Mouse (Mus musculus): ENCODE results near the gene Plbd2.
A peak's percentile ranks its signal among the peaks of the same experiment; 100 is the strongest.
"Not testable (repeated sequence)": the region's sequence is repeated elsewhere in the genome, so short reads cannot be mapped to it uniquely, and the experiment has no call there.

The Plbd2 gene

DNA sequence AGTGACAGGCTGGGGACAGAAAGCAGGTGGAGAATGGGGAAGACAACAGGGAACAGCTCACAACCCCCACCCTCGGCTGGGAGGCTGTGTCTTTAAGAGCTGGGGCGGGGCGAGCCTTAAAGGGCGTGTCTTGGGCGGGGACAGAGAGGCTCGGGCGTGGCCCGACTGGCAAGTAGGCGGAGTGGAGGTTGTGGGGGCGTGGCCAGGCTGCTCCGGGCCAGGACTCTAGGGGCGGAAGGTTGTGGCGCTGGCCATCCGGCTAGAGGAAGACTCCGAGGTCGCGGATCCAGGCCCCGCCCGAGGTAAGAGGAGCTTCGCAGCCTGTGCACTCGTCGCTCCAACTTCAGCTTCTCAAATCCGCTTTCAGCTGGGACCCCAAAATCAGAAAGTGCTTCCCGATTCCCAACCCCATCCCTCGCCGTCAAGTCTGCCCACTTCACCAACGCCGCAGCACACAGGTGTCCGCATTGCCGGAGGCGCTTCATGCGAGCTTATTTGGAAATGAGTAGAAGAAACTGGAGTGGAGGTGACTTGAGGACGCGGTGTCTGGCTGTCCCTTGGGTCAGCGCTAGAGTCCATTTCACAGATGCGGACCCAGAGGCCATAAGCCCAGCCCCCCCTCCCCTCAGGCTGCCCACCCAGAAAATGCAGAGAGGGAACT lies 7.7 kb upstream of the Plbd2 start, which contains the start of gene Slc8b1:
Gene Slc8b1 (plus strand): TSS at position 187 of the 661 bp plus-strand sequence.
- peak; percentile 94 to 95 for DNase-seq

DNA sequence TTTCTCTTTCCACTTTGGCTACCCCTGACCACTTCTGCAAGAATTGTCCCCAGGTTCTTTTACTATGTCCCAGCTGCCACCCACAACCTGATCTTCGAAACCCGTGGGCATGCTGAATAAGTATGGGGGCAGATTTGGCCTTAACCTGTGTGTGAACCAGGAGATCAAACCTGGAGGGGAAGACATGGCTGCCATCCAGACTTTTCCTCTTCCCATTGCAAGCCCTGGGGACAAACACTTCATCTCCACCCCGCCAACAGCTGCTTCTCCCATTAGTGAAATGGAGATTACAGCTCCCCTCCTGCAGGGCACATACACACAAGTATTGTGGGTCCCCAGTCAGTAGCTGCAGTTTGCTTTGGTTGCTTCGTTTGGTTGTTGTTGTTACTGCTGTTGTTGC lies 3.9 kb upstream of the Plbd2 start:
- no peak for DNase-seq

DNA sequence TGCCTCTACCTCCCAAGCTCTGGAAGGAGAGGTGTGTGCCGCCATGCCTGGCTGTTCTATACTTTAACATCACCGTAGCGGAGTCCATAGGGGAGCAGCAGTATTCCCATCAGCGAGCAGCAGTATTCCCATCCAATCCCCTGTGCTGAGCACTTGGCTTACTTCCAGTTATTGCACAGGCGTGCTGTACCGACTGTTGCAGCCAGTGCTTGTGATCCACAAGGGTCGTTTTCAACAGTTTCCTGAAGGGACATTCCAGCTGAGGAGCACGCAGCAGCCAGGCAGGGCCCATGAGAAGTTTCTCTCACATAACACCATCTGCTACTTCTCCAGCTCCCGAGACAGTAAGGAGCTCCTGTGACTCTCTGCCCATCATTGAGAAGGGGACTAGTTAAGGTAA lies 3.1 kb upstream of the Plbd2 start:
- no peak for DNase-seq

DNA sequence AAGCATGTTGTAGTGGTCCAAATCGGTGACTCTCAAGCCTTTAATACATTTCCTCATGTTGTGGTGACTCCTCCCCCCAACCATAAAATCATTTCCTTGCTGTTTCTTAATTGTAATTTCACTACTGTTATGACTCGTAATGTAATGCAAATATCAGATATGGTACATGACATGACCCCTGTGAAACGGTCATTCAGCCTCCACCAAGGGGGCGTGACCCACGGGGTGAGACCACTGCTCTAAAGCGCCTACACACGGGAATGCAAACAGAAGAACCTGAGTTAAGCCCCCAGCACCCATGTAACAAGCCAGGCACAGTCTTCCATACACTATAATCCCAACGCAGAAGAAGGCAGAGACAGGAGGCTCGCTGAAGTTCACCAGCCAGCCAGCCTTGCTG lies 2.4 kb upstream of the Plbd2 start:
- DNase-seq: no peak

DNA sequence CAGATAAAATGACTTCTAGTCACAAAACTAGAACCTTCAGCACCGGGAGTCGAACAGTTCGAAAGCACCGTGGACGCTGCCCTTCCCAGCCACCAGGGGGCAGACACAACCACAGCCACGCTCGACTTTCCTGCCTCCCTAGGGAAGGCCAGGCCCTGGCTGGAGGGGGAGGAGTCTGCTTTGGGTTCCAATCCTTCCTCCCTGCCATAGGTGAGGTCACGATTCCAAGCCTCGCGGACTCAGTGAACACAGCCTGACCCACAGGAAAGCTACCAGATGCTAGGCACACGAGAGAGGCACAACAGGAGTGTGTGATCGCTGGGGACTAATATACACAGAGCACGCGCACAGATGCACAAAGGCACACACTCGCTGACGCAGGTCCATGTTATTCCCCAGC lies 1.9 kb upstream of the Plbd2 start:
- DNase-seq: peak; percentile 86 to 89

DNA sequence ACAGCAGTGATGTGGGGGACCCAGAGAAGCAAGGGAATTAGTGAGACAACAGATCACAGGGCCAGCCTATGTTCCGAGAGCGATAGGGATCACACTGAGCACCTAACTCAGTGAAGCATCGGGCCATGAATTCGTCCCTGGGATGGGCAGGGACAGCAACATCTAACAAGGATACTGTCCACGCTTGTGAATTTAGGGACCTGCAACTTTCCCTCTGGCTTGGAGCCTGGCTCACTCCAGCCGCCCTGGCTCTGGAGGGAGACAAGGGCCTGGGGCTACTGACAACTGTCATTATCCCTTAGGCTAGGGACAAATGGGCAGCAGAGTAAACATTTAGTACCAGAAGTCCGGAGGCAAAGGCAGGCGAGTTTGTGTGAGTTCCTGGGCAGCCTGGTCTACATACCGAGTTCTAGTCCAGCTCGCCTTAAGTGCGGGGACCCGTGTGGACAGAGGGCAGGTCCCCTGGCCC lies 716 bp downstream of the Plbd2 start:
- no peak for DNase-seq

DNA sequence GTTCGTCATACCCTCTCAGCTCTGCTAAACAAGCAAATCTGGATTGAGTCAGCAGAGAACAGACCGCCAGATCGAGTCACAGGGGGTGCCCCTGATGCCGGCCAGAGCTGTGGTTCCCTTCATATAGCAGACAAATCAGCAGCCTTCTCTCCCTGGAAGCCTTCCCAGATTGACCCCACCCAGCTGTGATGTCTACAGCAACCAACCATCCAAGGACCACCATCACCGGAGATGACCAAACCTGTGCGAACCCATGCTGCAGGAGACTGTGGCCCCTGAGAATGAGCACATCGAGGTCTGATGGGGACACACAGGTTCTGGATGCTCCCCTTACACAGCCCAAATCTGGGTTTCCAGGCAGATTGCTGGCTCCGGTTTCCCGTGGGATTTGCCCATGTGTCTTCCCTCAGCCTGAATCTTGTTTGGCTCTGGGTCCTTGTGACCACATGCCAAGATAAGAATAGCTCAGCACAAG lies 1.2 kb downstream of the Plbd2 start:
- no peak for DNase-seq

DNA sequence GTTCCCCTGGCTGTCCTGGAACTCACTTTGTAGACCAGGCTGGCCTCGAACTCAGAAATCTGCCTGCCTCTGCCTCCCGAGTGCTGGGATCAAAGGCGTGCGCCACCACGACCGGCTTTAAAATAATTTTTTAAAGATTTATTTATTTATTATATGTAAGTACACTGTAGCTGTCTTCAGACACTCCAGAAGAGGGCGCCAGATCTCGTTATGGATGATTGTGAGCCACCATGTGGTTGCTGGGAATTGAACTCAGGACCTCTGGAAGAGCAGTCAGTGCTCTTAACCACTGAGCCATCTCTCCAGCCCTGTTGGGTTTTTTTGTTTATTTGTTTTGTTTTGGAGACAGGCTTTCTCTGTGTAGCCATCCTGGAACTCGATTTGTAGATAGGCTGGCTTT lies 2.8 kb downstream of the Plbd2 start:
- not testable (repeated sequence) for DNase-seq

DNA sequence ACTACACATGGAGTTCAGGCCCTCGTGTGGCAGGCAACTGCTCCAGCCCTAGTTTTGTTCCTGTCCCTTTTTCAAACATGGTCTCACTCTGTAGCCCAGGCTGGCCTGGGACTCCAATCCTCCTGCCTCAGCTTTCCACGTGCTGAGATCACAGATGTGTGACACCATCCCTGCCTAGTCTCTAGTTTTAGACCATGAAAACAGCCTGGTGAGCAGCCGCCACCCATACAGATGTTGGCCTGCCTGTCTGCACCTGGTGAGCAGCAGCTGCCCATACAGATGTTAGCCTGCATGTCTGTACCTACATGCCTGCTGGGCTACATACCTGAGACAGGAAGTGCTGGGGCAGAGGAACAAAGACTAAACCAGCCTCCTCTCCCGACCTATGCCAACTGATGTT lies 4.2 kb downstream of the Plbd2 start:
- no peak for DNase-seq

DNA sequence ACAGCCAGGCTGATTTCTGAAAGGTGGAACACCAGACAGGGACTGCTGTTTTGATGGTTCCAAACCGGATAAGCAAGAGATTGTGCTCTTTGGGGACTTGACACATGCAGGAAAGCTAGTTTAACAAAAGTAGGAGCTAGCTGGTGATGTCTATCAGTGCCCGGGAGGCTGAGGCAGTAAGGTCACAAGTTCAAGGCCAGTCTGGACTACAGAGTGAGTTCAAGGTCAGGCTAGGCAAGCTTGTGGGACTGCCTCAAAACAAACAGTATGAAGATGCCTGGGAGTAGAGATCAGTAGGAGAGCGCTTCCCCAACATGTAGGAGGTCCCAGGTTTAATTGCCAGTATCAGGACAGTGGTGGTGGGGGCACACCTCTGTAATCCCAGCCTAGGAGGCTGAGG lies 6.4 kb downstream of the Plbd2 start:
- no peak for DNase-seq

DNA sequence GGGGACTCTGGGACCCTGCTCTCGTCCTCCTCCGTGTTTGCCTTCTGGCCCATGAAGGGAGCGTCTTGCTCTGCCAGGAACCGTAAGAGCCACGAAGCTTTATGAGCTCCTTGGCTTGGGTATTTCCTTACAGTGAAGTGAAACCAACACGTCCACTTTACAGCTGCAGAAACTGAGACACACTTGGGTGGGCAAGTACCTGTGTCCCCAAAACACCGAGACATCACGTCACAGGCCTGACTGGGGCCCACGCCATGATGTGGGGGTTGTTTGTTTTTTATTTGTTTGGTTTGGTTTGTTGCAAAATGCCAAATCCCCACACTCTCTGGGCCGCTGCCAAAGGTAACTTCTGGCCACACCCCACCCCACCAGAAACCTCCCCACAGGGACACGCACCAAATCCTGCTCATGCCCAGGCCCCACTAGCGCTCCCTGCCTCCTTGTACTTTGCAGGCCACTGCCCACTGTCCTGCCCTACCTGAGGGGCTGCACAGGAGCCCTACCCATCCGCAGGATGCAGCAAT lies 7.7 kb downstream of the Plbd2 start:
- no peak for DNase-seq

DNA sequence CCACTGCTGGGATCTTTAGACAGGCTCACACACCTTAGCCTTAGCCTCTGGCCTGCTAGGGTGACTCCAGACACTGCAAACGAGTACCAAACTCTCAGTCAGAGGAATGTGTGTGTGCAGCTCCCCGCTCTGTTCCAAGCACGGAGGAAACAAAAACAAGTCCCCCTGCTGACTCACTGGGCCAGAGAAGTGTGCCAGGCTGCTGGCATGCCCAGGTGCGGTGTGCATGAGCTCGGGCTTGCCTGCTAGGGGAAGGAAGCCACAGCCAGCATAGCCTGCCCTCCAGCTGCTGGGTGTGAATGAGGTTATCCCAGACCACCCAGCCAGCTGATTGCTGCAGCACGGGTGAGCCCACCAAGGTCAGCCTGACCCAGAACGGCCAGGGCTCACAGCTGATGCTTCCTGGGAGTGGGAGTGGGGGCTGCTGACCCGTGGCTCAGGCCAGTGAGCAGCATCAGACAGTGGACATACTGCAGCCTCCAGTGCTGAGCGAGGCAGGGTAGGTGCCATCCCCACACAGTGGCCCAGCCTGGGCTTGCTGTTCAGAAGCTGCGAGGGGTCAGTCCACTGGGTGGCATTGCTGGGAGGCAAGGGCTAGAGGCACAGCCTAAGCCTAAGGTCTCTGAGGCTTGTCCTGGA lies 8.2 kb downstream of the Plbd2 start:
- DNase-seq: no peak

DNA sequence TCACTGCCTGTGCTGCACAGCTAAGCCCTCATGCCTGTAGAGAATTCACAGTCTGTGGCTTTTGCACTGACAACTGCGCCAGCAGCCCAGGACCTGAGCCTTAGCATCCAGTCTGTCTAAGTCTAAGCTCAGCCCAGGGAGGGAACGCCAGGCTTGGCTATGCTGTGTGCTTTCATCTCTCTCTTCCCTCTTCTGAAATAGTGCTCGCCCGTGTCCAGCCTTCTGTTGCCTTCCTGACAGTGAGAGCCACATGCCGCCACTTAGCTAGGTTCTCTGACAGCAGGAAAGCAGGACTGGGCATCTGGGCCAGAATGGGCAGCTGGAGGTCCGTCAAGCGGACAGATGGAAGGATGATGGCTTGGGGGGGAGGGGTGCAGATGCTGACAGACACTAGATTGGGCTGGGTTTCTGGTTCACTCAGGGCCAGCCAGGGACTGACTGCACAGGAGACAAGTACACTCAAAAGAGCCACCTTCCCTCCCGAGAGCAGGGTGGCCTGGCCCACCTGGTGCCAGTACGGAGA lies 9.5 kb downstream of the Plbd2 start:
- no peak for DNase-seq

DNA sequence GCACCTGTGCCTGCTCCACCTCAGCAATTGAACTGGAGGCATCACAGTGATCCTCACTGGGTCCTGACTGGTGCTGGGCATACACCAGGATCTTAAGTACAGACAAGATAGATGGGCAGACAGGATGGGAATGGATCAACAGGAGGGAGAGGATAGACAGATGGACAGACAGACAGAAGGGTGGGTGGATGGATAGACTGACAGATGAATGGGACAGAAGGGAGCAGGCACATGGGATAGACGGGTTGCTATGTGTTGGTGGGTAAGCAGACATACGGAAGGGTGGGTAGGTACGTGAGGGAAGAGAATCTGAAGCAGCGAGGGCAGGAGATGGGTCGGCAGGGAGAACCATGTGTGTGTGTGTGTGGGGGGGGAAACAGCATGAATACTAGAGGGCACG lies 10.0 kb downstream of the Plbd2 start:
- DNase-seq: no peak

DNA sequence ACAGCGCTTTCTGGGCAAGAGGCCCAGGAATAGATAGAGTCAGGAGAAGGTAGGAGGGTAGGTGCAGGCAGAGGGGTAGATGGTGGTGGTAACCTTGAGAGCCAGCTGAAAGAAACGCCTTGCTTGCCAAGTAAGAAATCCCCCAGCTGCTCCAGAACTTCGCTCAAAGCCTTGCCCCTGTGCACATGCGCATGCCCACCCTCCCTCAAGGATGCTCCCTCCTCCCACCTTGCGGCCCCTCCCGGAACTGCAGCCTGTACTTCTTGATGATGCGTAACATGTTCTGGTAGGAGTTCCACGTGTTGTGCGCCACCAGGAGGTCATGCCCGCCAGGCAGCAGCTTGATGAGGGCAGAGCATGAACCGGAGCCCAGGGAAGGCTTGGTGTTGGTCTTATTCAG lies 11.0 kb downstream of the Plbd2 start:
- DNase-seq: peak in 1 of 2 experiments; percentile 30

DNA sequence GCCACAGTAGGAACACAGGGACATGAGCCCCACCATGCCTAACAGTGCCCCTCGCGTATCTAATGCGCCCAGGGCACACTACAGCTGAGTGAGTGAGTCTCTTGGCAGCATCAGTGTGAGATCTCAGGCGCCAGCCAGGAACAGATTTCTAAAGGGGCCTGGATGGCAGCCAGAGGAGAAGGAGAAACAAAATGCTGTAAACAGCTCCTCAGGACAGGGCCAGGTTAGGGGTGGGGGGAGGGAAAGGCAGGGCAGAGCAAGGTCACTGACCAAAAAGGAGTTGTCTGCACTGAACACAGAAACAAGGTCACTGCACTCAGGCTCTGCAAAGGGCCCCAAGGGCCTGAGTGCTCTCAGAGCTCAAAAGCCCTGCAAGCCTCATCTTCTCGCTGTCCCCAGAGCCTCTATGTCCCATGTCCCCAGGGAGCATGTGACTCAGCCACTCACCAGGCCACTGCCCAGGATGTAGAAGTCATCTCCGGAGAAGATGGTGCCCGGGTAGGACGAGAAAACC lies 12.7 kb downstream of the Plbd2 start:
- DNase-seq: peak; percentile 67 to 68

DNA sequence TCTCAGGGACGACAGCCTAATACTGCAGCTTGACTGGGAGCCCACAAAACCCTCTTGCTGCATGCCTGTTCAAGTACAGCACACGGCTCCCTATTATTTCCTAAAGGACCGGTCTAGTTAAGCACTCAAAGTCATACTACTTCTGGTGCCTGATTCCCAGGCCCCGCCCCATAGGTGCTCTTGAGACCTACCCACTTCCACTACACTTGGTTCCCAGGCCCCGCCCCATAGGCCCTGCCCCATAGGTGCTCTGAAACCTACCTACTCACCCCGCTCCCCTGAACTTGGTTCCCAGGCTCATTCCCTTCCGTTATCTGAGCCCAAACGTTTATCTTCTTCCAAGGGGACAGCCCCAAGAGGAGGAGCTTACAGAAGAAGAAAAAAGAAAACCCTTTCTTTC lies 15.6 kb downstream of the Plbd2 start:
- DNase-seq: no peak

DNA sequence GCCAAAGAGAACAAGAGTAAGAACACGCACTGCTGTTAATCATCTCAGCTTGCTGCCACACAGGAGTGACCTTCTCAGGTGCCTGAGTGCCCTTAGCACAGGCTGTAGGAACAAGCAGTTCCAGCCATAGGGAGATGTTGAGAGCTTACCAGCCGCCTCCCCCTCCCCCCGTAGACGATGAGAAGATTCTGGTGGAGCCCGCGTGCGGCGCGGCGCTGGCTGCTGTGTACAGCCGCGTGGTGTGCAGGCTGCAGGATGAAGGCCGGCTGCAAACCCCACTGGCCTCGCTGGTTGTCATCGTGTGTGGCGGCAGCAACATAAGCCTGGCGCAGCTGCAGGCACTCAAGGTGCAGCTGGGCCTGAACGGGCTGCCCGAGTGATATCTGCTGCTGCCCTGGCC lies 20.0 kb downstream of the Plbd2 start:
- DNase-seq: no peak

DNA sequence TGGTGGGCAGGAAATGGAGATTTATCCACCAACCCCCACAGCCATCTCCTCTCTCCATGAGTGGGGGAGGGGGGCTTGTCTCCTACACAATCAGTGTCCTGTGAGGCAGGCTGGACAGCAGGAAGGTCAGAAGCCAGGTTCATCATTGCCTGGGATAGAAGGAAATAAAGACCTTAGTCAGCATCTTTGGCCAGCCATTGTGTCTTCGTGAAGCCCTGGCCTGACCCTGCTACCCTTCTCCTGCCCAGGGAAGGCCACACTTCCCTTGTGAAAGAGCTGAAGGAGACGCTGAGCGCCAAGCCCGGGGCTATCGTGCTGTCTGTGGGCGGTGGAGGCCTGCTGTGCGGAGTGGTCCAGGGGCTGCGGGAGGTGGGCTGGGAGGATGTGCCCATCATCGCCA lies 22.2 kb downstream of the Plbd2 start:
- no peak for DNase-seq

DNA sequence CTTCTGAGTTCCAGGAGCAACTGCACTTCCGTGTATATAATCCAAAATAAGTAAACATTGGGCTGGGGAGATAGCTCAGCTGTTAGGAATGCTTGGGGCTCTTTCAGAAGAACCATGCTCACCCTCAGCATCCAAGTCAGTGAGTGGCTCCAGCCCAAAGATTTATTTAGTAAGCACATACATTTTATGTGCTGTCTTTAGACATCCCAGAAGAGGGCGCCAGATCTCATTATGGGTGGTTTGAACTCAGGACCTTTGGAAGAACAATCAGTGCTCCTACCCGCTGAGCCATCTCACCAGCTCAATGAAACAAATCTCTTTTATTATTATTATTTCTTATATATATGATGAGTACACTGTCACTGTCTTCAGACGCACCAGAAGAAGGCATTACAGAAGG lies 23.9 kb downstream of the Plbd2 start:
- DNase-seq: no peak

DNA sequence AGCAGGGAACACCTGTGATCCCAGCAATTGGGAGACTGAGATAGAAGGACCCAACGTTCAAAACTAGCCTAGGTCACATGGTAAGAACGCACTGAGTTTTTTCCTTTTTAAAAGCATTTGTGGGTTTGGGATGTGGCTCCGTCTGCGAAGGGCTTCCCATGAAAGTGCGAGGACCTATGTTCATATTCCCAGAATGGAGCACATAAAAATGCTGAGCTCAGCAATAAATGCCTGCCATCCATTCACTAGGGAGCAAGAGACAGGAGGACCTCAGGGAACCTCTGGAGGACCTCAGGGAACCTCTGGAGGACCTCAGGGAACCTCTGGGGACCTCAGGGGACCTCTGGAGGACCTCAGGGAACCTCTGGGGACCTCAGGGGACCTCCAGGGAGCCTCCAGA lies 25.4 kb downstream of the Plbd2 start:
- no peak for DNase-seq

DNA sequence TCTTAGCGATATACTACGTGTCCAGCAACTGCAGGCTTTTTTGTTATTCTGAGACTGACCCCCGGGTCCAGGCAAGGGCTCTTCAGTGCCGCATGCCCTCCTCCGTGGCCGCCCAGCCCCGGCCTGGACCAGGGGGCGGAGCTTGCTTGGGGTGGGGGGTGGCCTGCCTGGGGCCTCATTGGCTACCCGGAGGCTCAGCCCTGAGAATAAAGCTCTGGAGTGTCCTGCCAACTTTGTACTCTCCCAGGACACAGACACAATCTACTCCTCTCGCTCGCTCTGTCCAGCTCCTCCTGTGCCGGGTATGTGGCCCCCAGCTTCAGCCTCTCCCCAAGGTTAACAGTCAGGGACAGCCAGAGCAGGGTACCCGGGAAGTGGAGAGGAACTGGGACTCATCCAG lies 27.1 kb downstream of the Plbd2 start, which contains the start of gene Sds:
Gene Sds (plus strand): TSS at position 231 of the 400 bp plus-strand sequence.
- no peak for DNase-seq

DNA sequence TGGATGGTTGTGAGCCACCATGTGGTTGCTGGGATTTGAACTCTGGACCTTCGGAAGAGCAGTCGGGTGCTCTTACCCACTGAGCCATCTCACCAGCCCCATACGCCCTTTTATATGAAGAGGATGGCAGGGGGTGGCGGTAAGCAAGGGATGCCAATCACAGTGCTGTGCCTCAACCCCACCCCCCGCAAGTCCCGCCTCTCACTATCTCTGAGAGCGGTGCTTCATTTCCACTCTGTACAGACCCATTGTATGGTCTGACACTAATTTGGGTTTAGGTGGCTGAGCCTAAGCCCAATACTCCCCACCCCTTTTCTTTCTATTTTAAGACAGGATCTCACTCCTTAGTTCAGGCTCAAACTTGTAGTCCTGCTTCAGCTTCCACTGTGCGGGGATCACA lies 27.6 kb downstream of the Plbd2 start:
- no peak for DNase-seq

DNA sequence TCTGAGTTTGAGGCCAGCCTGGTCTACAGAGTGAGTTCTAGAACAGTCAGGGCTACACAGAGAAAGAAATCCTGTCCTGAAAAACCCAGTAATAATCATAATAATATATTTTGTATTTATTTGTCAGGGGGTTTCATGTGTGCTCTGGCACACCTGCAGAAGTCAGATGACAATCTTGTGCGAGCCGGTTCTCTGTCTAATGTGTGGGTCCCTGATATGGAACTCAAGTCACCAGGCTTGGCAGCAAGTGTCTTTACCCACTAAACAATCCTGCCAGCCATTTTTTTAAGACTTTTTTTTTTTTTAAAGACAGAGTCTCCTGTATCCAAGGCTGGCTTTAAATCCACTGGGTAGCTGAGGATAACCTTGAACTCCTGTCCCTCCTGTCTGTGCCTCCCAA lies 30.1 kb downstream of the Plbd2 start:
- DNase-seq: no peak

Measured in cerebellum, adult 18-20 months (tissue).